Mouse (Mus musculus) kidney, adult 2 months (tissue): ENCODE measurements around the gene Egfl8.

Experiments used
- CTCF ChIP-seq: fragments of 200-500 bp; conservative IDR thresholded peaks from 2 replicates; pipeline ENCODE4 v1.5.1; 2011; ENCODE audit warnings: low read depth, mild to moderate bottlenecking, control low read depth, low read length, moderate library complexity, mixed read lengths; ENCODE audit not compliant: insufficient read depth, insufficient read length
- POLR2A ChIP-seq: fragments of 200-500 bp; IDR thresholded peaks from one replicate; pipeline ENCODE4 v1.6.1; 2011; ENCODE audit warnings: low read depth, low read length, control low read depth

DNA sequence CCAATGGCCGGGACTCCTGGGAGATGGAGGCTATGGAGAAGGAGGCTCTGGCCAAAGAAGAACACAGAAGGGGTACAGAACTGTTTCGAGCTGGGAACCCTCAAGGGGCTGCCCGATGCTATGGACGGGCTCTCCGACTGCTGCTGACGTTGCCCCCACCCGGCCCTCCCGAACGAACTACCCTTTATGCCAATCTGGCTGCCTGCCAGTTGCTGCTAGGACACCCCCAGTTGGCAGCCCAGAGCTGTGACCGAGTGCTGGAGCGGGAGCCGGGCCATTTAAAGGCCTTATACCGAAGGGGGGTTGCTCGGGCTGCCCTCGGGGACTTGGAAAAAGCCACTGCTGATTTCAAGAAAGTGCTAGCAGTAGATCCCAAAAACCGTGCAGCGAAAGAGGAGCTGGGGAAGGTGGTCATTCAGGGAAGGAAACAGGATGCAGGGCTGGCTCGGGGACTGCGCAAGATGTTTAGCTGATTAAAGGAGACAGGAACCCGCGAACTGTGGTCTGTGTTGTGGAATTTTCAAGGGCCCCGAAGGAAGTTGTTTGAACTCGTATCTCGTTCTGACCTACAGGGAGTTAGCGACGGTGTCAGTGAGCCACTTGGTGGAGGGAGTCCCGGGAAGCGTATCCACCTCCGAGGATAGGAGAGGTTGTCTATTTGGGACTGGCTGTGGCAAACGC, 30.2 kb upstream of the Egfl8 start:
- no peak for TF ChIP-seq CTCF
- TF ChIP-seq POLR2A, result no peak
